Mouse (Mus musculus) heart, adult 2 months (tissue): ENCODE measurements around the gene Zdhhc18.

Experiments
- CTCF ChIP-seq: fragments of 200-600 bp; IDR thresholded peaks from 2 replicates; pipeline ENCODE4 v1.8.1; 2022; ENCODE audit warnings: antibody characterized with exemption, mild to moderate bottlenecking, moderate library complexity
- POLR2A ChIP-seq: fragments of 200-500 bp; IDR thresholded peaks from 2 replicates; pipeline ENCODE4 v1.6.1; 2011; ENCODE audit warnings: mild to moderate bottlenecking, low read depth, low read length, control low read depth; ENCODE audit not compliant: insufficient read depth

- no peak for TF ChIP-seq POLR2A
- no peak for TF ChIP-seq CTCF
Measured at GRCm38 (mm10) chr4:133604175-133604574, 45.8 kb downstream of the Zdhhc18 start.
